14 mouse cellular contexts compared by ENCODE assay signal in the genomic region with DNA sequence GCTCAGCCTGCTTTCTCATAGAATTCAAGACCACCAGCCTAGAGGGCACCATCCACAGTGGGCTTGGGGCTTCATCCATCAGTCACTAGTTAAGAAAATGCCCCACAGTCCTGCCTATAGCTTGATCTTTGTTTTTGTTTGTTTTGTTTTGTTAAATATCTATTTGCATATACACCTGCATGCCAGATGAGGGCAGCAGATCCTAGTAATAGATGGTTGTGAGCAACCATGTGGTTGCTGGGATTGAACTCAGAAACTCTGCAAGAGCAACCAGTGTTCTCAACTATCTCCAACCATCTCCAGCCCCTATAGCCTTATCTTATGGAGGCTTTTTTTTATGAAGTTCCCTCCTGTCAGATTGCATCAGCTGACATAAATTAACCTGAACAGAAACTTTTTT. TPM values are rescaled to one million over a fixed set of nuclear protein-coding genes. Genes with fewer than 3 reads are reported as not detected.
DNase-seq lines count a peak whose midpoint lies in the region; ATAC-seq and TF ChIP-seq lines count a peak whose summit lies in the region.
"Had no signal": no experiment of that assay in that cellular context is flagged by ENCODE, and none has a peak within 500 bp of the region (broad histone marks: within the 10 kb centered on the region; RNA-seq: fewer than 3 reads in every experiment).

No protein-coding gene starts in this region.

- no peak for DNase-seq in kidney, adult 2 months
- peak; percentile 63 for DNase-seq in A20 (ENCODE audit: low read depth, low spot score)
- DNase-seq in MEL (ENCODE audit: low read depth, low spot score): peak; percentile 66
- DNase-seq in induced T-regulatory cell, adult 2 months (ENCODE audit: low read depth): peak; percentile 78
- DNase-seq in cerebellum, postnatal 36 days: no peak
- no peak for DNase-seq in Muller cell, postnatal 12 days (ENCODE audit: inconsistent ontology term)
- no peak for DNase-seq in kidney, adult 8-10 months
- DNase-seq: cerebellum, adult 11-12 months; right cerebral cortex, postnatal 25 days had no signal

- H3K9ac ChIP-seq in kidney, embryonic 15.5 days: no peak overlapping the region
- H3K9ac ChIP-seq in MEL (ENCODE audit: control insufficient read depth, low read depth, low read length, poor library complexity, severe bottlenecking): no peak overlapping the region
- H3K9ac ChIP-seq: forebrain, embryonic 13.5 days; limb, embryonic 15.5 days had no signal

- H3K79me2 ChIP-seq in MEL (ENCODE audit: control insufficient read depth, insufficient read depth, low read length, poor library complexity): peaks cover 3% of the 10 kb centered on the region

- no peak for ATAC-seq in kidney, embryonic 15.5 days (replicated peaks; ENCODE audit: low FRiP score)
- ATAC-seq: forebrain, embryonic 13.5 days had no signal

- H3K4me3 ChIP-seq in kidney, adult 2 months (ENCODE audit: insufficient read depth, low read depth, low read length): no peak overlapping the region
- no peak overlapping the region for H3K4me3 ChIP-seq in kidney, embryonic 15.5 days (replicated peaks)
- H3K4me3 ChIP-seq in MEL (ENCODE audit: control insufficient read depth in 1 of 2, insufficient read depth in 1 of 2, low read depth in 2 of 2, low read length in 2 of 2): no peak overlapping the region
- H3K4me3 ChIP-seq: forebrain, embryonic 13.5 days; limb, embryonic 15.5 days; myocyte had no signal

- no peaks in the 10 kb centered on the region; the same call in 1 of the 2 replicates for H3K4me1 ChIP-seq in kidney, adult 2 months (ENCODE audit: control insufficient read depth, insufficient read depth, low read length)
- no peaks in the 10 kb centered on the region for H3K4me1 ChIP-seq in kidney, embryonic 15.5 days
- no peaks in the 10 kb centered on the region for H3K4me1 ChIP-seq in MEL (ENCODE audit: control insufficient read depth in 1 of 2, insufficient read depth in 2 of 2, low read length in 2 of 2)

- H3K36me3 ChIP-seq in kidney, adult 2 months (ENCODE audit: control insufficient read depth, insufficient read depth, low read length): peaks cover 2% of the 10 kb centered on the region
- peaks cover 80% of the 10 kb centered on the region for H3K36me3 ChIP-seq in kidney, embryonic 15.5 days
- H3K36me3 ChIP-seq in MEL (ENCODE audit: control insufficient read depth in 1 of 2, insufficient read depth in 2 of 2, low read length in 2 of 2): peaks cover 0 to 71% of the 10 kb centered on the region in 2 experiments; a peak in 2 of 4 replicates

- no peaks in the 10 kb centered on the region for H3K9me3 ChIP-seq in kidney, embryonic 15.5 days (replicated peaks)
- H3K9me3 ChIP-seq in MEL (replicated peaks; ENCODE audit: insufficient read depth, low read length): no peaks in the 10 kb centered on the region
- H3K9me3 ChIP-seq: forebrain, embryonic 13.5 days; limb, embryonic 15.5 days had no signal

- H3K27me3 ChIP-seq in kidney, adult 2 months (replicated peaks; ENCODE audit: control insufficient read depth, insufficient read depth, low read length): no peaks in the 10 kb centered on the region
- H3K27me3 ChIP-seq in kidney, embryonic 15.5 days: no peaks in the 10 kb centered on the region
- H3K27me3 ChIP-seq in MEL (ENCODE audit: control insufficient read depth in 1 of 2, insufficient read depth in 2 of 2, low read length in 2 of 2): no peaks in the 10 kb centered on the region
- H3K27me3 ChIP-seq: forebrain, embryonic 13.5 days; limb, embryonic 15.5 days had no signal

- TF ChIP-seq RAD21 in MEL (IDR thresholded peaks at IDR 0.05; ENCODE audit: low read depth, low read length): peak; percentile 59

- H3K27ac ChIP-seq in kidney, adult 2 months (ENCODE audit: insufficient read depth, low read depth, low read length): no peak overlapping the region
- H3K27ac ChIP-seq in kidney, embryonic 15.5 days: no peak overlapping the region
- H3K27ac ChIP-seq in MEL (ENCODE audit: control insufficient read depth, low read depth, low read length): no peak overlapping the region
- H3K27ac ChIP-seq: forebrain, embryonic 13.5 days; limb, embryonic 15.5 days had no signal

- 0 out of 2 replicates have a peak, but pooled peaks have one; percentile 17 for TF ChIP-seq CTCF in kidney, adult 2 months (conservative IDR thresholded peaks at IDR 0.05; ENCODE audit: insufficient read depth, insufficient read length, low read depth, low read length)
- TF ChIP-seq CTCF in MEL (IDR thresholded peaks at IDR 0.05 in 2 of 3, conservative IDR thresholded peaks at IDR 0.05 in 1 of 3; ENCODE audit: control insufficient read depth in 1 of 3, insufficient read depth in 1 of 3, low read depth in 2 of 3, low read length in 3 of 3, poor library complexity in 1 of 3, severe bottlenecking in 1 of 3): peak; percentile 20 to 70 (median 47); a peak in 4 of 6 replicates

- no peak for TF ChIP-seq EP300 in MEL (IDR thresholded peaks at IDR 0.05; ENCODE audit: low read depth in 1 of 2, low read length in 2 of 2)

- no peak for TF ChIP-seq POLR2A in kidney, adult 2 months (IDR thresholded peaks at IDR 0.05; ENCODE audit: low read depth, low read length)
- TF ChIP-seq POLR2A in MEL (IDR thresholded peaks at IDR 0.05; ENCODE audit: control insufficient read depth in 1 of 2, insufficient read depth in 1 of 2, low read depth in 1 of 2, low read length in 2 of 2, poor library complexity in 1 of 2): no peak

- H3K4me2 ChIP-seq in kidney, embryonic 15.5 days: no peak overlapping the region
- H3K4me2 ChIP-seq: forebrain, embryonic 13.5 days; limb, embryonic 15.5 days had no signal

TF ChIP-seq in MEL, 35 proteins besides CTCF, POLR2A, EP300 and RAD21 (continues in another document):
- TF ChIP-seq NELFE (IDR thresholded peaks at IDR 0.05; ENCODE audit: low read depth, low read length) (0 out of 2 replicates have a peak, but pooled peaks have one; percentile 18), MAZ (IDR thresholded peaks at IDR 0.05; ENCODE audit: low read depth, low read length) (0 out of 2 replicates have a peak, but pooled peaks have one; percentile 34), MAX (IDR thresholded peaks at IDR 0.05; ENCODE audit: low read length) (peak; percentile 63), ZMIZ1 (IDR thresholded peaks at IDR 0.05; ENCODE audit: low read depth, low read length) (no peak), GABPA (IDR thresholded peaks at IDR 0.05; ENCODE audit: low read depth, low read length) (no peak), MYB (IDR thresholded peaks at IDR 0.05; ENCODE audit: low read depth, low read length) (no peak), RCOR1 (IDR thresholded peaks at IDR 0.05; ENCODE audit: low read depth, low read length) (no peak), ZC3H11A (IDR thresholded peaks at IDR 0.05; ENCODE audit: low read depth, low read length) (peak; percentile 53; the same call in 1 of the 2 replicates), CHD1 (IDR thresholded peaks at IDR 0.05; ENCODE audit: low read depth, low read length) (no peak), MYC (IDR thresholded peaks at IDR 0.05; ENCODE audit: low read depth, low read length) (peak; percentile 88), TAL1 (IDR thresholded peaks at IDR 0.05; ENCODE audit: low read length) (no peak), ETS1 (IDR thresholded peaks at IDR 0.05; ENCODE audit: low read depth, low read length) (no peak), NRF1 (IDR thresholded peaks at IDR 0.05; ENCODE audit: insufficient read depth, low read depth, low read length, poor library complexity, severe bottlenecking) (no peak), GATA1 (IDR thresholded peaks at IDR 0.05; ENCODE audit: low read depth, low read length) (no peak), SIN3A (IDR thresholded peaks at IDR 0.05; ENCODE audit: low read length) (no peak), TBP (IDR thresholded peaks at IDR 0.05; ENCODE audit: low read depth, low read length) (no peak), POLR2AphosphoS5 (IDR thresholded peaks at IDR 0.05; ENCODE audit: borderline replicate concordance, low read depth, low read length) (no peak), POLR2AphosphoS2 (IDR thresholded peaks at IDR 0.05; ENCODE audit: low read length) (no peak), UBTF (IDR thresholded peaks at IDR 0.05; ENCODE audit: borderline replicate concordance, insufficient read depth, low read depth, low read length) (no peak), CHD2 (IDR thresholded peaks at IDR 0.05; ENCODE audit: low read length) (no peak), E2F4 (IDR thresholded peaks at IDR 0.05; ENCODE audit: borderline replicate concordance, low read depth, low read length) (no peak), JUND (IDR thresholded peaks at IDR 0.05; ENCODE audit: low read depth, low read length) (no peak), ELF1 (IDR thresholded peaks at IDR 0.05; ENCODE audit: low read depth, low read length) (no peak), ZKSCAN1 (IDR thresholded peaks at IDR 0.05; ENCODE audit: low read depth, low read length) (no peak), KAT2A (conservative IDR thresholded peaks at IDR 0.05; ENCODE audit: low read depth, low read length) (no peak), MEF2A (IDR thresholded peaks at IDR 0.05; ENCODE audit: extremely low read depth, insufficient replicate concordance, low read depth, low read length, poor library complexity, severe bottlenecking) (no peak), TCF12 (IDR thresholded peaks at IDR 0.05; ENCODE audit: low read depth, low read length) (no peak), USF2 (IDR thresholded peaks at IDR 0.05; ENCODE audit: borderline replicate concordance in 1 of 2, insufficient read depth in 1 of 2, low read depth in 1 of 2, low read length in 2 of 2) (no peak)

RNA-seq across cellular contexts. Expression of a gene that starts 14.0 kb away (rescaled TPM):
- 96.1 and 120 TPM in 2 replicates for polyA plus RNA-seq in kidney, adult 2 months (2012; rRNA removed)
- 594 and 610 TPM in 2 replicates for polyA plus RNA-seq in kidney, embryonic 15.5 days (2015; fragmentation: Nextera tagmentation; extraction: Ambion mirVana)
- 50.9 and 51.5 TPM in 2 replicates for total RNA-seq in MEL (2012; rRNA removed)
- 10 to 100 TPM in 1 of 2 experiments, not detected in 1; 87.6 TPM for polyA plus RNA-seq in MEL (2012; ENCODE audit: insufficient read depth in 1 of 2, insufficient read length in 2 of 2, low read depth in 1 of 2, low replicate concordance in 2 of 2, missing spikeins in 1 of 2)

RNA-seq across cellular contexts. Expression of a gene that starts 17.8 kb away (rescaled TPM):
- 3.9 and 4.8 TPM in 2 replicates for polyA plus RNA-seq in kidney, adult 2 months (2012; rRNA removed)
- 9.7 and 9.9 TPM in 2 replicates for polyA plus RNA-seq in kidney, embryonic 15.5 days (2015; fragmentation: Nextera tagmentation; extraction: Ambion mirVana)
- 15.7 and 18.0 TPM in 2 replicates for total RNA-seq in MEL (2012; rRNA removed)
- polyA plus RNA-seq in MEL (2012; ENCODE audit: insufficient read depth in 1 of 2, insufficient read length in 2 of 2, low read depth in 1 of 2, low replicate concordance in 2 of 2, missing spikeins in 1 of 2): 10 to 100 TPM in 1 of 2 experiments, not detected in 1; 19.8 TPM

RNA-seq across cellular contexts. Expression of a gene that starts 41.2 kb away (rescaled TPM):
- polyA plus RNA-seq in kidney, adult 2 months (2012; rRNA removed): 0.10 and 0.19 TPM in 2 replicates
- 0.09 and 0.17 TPM in 2 replicates for polyA plus RNA-seq in kidney, embryonic 15.5 days (2015; fragmentation: Nextera tagmentation; extraction: Ambion mirVana)
- total RNA-seq in MEL (2012; rRNA removed): 0.04 and 0.10 TPM in 2 replicates
- polyA plus RNA-seq in MEL (2012; ENCODE audit: insufficient read depth in 1 of 2, insufficient read length in 2 of 2, low read depth in 1 of 2, low replicate concordance in 2 of 2, missing spikeins in 1 of 2): under 1 TPM in 1 of 2 experiments, not detected in 1; 0.10 TPM
- polyA plus RNA-seq: large intestine, adult 2 months; myocyte had no signal

Comparison
In these comparisons a context has a peak if more than half of its experiments do, and no peak if none do; other contexts are left out.
1. DNase-seq: peak in A20 (single experiment), MEL (single experiment) and induced T-regulatory cell, adult 2 months (single experiment); none in kidney, adult 2 months (single experiment), cerebellum, postnatal 36 days (0 of 2), Muller cell, postnatal 12 days (single experiment) and kidney, adult 8-10 months (0 of 2).